Mouse (Mus musculus): ENCODE results near the gene Chek2.

DNA sequence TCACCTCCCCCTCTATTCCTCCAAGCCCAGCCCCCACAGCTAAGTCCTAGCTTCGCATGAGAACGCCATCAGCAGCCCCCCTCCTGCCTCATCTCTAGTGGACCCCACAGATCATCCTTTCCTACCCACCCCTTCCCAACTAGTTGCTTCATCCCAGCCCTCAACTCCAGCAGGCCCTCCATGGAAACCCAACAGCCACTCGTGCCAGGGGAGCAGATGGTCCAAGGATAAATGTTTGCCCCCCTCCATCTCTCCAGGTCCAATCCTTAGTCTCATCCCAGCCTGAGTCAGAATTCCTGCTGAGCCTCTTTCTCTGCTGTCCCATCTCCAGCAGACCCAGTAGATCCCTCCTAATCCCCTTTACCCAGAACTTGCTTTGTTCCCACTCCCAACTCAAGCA is 76.5 kb downstream of the Chek2 start:
- TF ChIP-seq CTCF (IDR thresholded peaks at IDR 0.05; ENCODE audit: low read depth, low read length) (no peak), GATA1 (IDR thresholded peaks at IDR 0.05; ENCODE audit: borderline replicate concordance, low read length) (no peak), TAL1 (conservative IDR thresholded peaks at IDR 0.05; ENCODE audit: low read depth, low read length) (no peak)
